Mouse (Mus musculus) gastrocnemius, postnatal 14 days (tissue): Measurements from ENCODE around the gene Eno3. TPM values are rescaled to one million over a fixed set of nuclear protein-coding genes. Genes with fewer than 3 reads are reported as not detected.

ENCODE experiments used
- DNase-seq: peaks from one replicate; pipeline ENCODE4 v3.0.0; 2021; ENCODE audit warnings: mixed read lengths
- intact Hi-C: fragments of 180-260 bp; cut with DNase I; formaldehyde crosslinking; loops from one replicate; pipeline ENCODE4 v1.15.1; 2025; ENCODE audit warnings: low total_unique reads
- long read RNA-seq, 2 experiments: library from polyadenylated mRNA; stranded (forward); transcript quantifications; one replicate each; pipeline ENCODE4 v2.0.0; 2021
- total RNA-seq, 2 experiments: library from RNA; stranded (reverse); gene quantifications; 2 replicates each; pipeline ENCODE4 v1.2.3; 2021

Gene Eno3
- 1,000 to 10,000 TPM; 6,763 to 7,262 TPM for total RNA-seq
- long read RNA-seq, experiment 1, transcript Eno3-202 (12 exons, 1,564 nt): minor isoform, 2,988 of 10,707 reads
- long read RNA-seq, experiment 1, transcript Eno3-201 (12 exons, 1,454 nt): major isoform, 5,520 of 10,707 reads
- long read RNA-seq, experiment 1, transcript Eno3-206 (11 exons, 1,461 nt): minor isoform, 1,003 of 10,707 reads
- long read RNA-seq, experiment 1, partial matches to known transcripts: 458 of 10,707 reads
- long read RNA-seq, experiment 1, other reads (novel, unspliced or antisense): 738 of 10,707 reads
- long read RNA-seq, experiment 2, transcript Eno3-201 (12 exons, 1,454 nt): major isoform, 5,513 of 10,716 reads
- long read RNA-seq, experiment 2, transcript Eno3-202 (12 exons, 1,564 nt): minor isoform, 3,027 of 10,716 reads
- long read RNA-seq, experiment 2, transcript Eno3-206 (11 exons, 1,461 nt): minor isoform, 1,068 of 10,716 reads
- long read RNA-seq, experiment 2, partial matches to known transcripts: 437 of 10,716 reads
- long read RNA-seq, experiment 2, other reads (novel, unspliced or antisense): 671 of 10,716 reads

- intact Hi-C loops: no loop called here
- peak; percentile 80 for DNase-seq
Measured at GRCm38 (mm10) chr11:70656964-70657363, at the start of gene Eno3. Eno3 (plus strand) TSS chr11:70657202.

- no peak for DNase-seq
- intact Hi-C loops: loop anchor here (5.0 to 10.0 kb wide), 2 partner anchors 75 to 153 kb away; partner anchors contain the start of genes Cxcl16, Gm40193, Med11 and Zmynd15
Measured at GRCm38 (mm10) chr11:70607611-70608010, 49.4 kb upstream of the Eno3 start.

- DNase-seq: peak; percentile 38
- intact Hi-C loops: loop anchor here (5.0 to 10.0 kb wide), 2 partner anchors 76 to 154 kb away; partner anchors contain the start of genes Cxcl16, Gm40193, Med11 and Zmynd15
Measured at GRCm38 (mm10) chr11:70608381-70609066, 48.5 kb upstream of the Eno3 start.

- no peak for DNase-seq
- intact Hi-C loops: loop anchor here (10.0 kb wide), 1 partner anchor 176 kb away; the partner anchor contains the start of gene Arrb2
Measured at GRCm38 (mm10) chr11:70610752-70611151, 46.2 kb upstream of the Eno3 start.

- no peak for DNase-seq
- intact Hi-C loops: loop anchor here (10.0 kb wide), 1 partner anchor 178 kb away; the partner anchor contains the start of gene Arrb2
Measured at GRCm38 (mm10) chr11:70612505-70612904, 44.5 kb upstream of the Eno3 start.

- intact Hi-C loops: loop anchor here (10.0 kb wide), 1 partner anchor 180 kb away; the partner anchor contains the start of gene Arrb2
- peak; percentile 73 for DNase-seq
Measured at GRCm38 (mm10) chr11:70615074-70615473, 41.9 kb upstream of the Eno3 start.

- intact Hi-C loops: loop anchor here (10.0 kb wide), 1 partner anchor 181 kb away; the partner anchor contains the start of gene Arrb2
- DNase-seq: no peak
Measured at GRCm38 (mm10) chr11:70615516-70616093, 41.4 kb upstream of the Eno3 start, which contains the start of gene 4930544D05Rik. 4930544D05Rik (plus strand) TSS chr11:70615848.

- DNase-seq: peak; percentile 46
- intact Hi-C loops: loop anchor here (10.0 kb wide), 1 partner anchor 184 kb away; the partner anchor contains the start of gene Arrb2
Measured at GRCm38 (mm10) chr11:70619101-70619500, 37.9 kb upstream of the Eno3 start, which contains the start of gene Chrne. Chrne (minus strand) TSS chr11:70619216.

- intact Hi-C loops: loop anchor here (5.0 kb wide), 1 partner anchor 830 kb away; no protein-coding TSS in a partner anchor
- DNase-seq: peak; percentile 71
Measured at GRCm38 (mm10) chr11:70621972-70622814, 34.8 kb upstream of the Eno3 start.

- no peak for DNase-seq
- intact Hi-C loops: loop anchor here (5.0 kb wide), 1 partner anchor 831 kb away; no protein-coding TSS in a partner anchor
Measured at GRCm38 (mm10) chr11:70623053-70623742, 33.8 kb upstream of the Eno3 start.

- intact Hi-C loops: loop anchor here (5.0 kb wide), 1 partner anchor 132 kb away; no protein-coding TSS in a partner anchor
- DNase-seq: peak; percentile 51
Measured at GRCm38 (mm10) chr11:70625473-70625872, 31.5 kb upstream of the Eno3 start.

- DNase-seq: no peak
- intact Hi-C loops: loop anchor here (5.0 kb wide), 1 partner anchor 130 kb away; no protein-coding TSS in a partner anchor
Measured at GRCm38 (mm10) chr11:70626877-70627276, 30.1 kb upstream of the Eno3 start.

GRCm38 (mm10) chr11:70628431-70628830 is 28.6 kb upstream of the Eno3 start:
- DNase-seq: no peak
- intact Hi-C loops: loop anchor here (5.0 kb wide), 1 partner anchor 129 kb away; no protein-coding TSS in a partner anchor

GRCm38 (mm10) chr11:70629557-70629956 is 27.4 kb upstream of the Eno3 start:
- intact Hi-C loops: loop anchor here (5.0 kb wide), 1 partner anchor 128 kb away; no protein-coding TSS in a partner anchor
- no peak for DNase-seq

GRCm38 (mm10) chr11:70630129-70630528 is 26.9 kb upstream of the Eno3 start:
- intact Hi-C loops: no loop called here
- no peak for DNase-seq

GRCm38 (mm10) chr11:70635601-70636000 is 21.4 kb upstream of the Eno3 start:
- intact Hi-C loops: no loop called here
- no peak for DNase-seq

GRCm38 (mm10) chr11:70637764-70638163 is 19.2 kb upstream of the Eno3 start:
- no peak for DNase-seq
- intact Hi-C loops: no loop called here
